Mouse (Mus musculus) intestine, embryonic 15.5 days (tissue): ENCODE measurements at regions not wholly inside any gene's neighbourhood (a gene's known extent, or its start where the extent isn't known, plus 50 kb on each side); places are given as distances from the start of the nearest gene placed in this dataset.

Experiments
- ATAC-seq: fragments of 200-750 bp; cut with Nextera tagmentation; 2 replicates; pipeline ENCODE4 v1.8.0; 2017; ENCODE audit warnings: moderate TSS enrichment, moderate library complexity
- H3K27ac ChIP-seq: fragments of 300-500 bp; sonication (generic); 2 replicates; pipeline ENCODE4 v1.5.1; 2015; ENCODE audit warnings: mild to moderate bottlenecking, inconsistent platforms
- H3K27me3 ChIP-seq: fragments of 300-500 bp; sonication (generic); replicated peaks from 2 replicates; pipeline ENCODE4 v1.6.1; 2015; ENCODE audit warnings: inconsistent platforms
- H3K36me3 ChIP-seq: fragments of 300-500 bp; sonication (generic); 2 replicates; pipeline ENCODE4 v1.6.1; 2015; ENCODE audit warnings: inconsistent platforms
- H3K4me1 ChIP-seq: fragments of 300-500 bp; sonication (generic); replicated peaks from 2 replicates; pipeline ENCODE4 v1.6.1; 2015; ENCODE audit warnings: inconsistent platforms
- H3K4me2 ChIP-seq: fragments of 300-500 bp; sonication (generic); replicated peaks from 2 replicates; pipeline ENCODE4 v1.6.1; 2015; ENCODE audit warnings: mild to moderate bottlenecking, inconsistent platforms
- H3K4me3 ChIP-seq: fragments of 300-500 bp; sonication (generic); replicated peaks from 2 replicates; pipeline ENCODE4 v1.5.1; 2015; ENCODE audit warnings: inconsistent platforms
- H3K9ac ChIP-seq: fragments of 300-500 bp; sonication (generic); 2 replicates; pipeline ENCODE4 v1.6.1; 2015; ENCODE audit warnings: inconsistent platforms
- H3K9me3 ChIP-seq: fragments of 300-500 bp; sonication (generic); 2 replicates; pipeline ENCODE4 v1.6.1; 2016; ENCODE audit warnings: inconsistent platforms
- WGBS: fragments of 180-500 bp; shearing (Covaris S2); methylation state at CpG from one replicate; pipeline ENCODE4 v1.1.7; 2015; 5-methylcytosine and 5-hydroxymethylcytosine counted together

GRCm38 (mm10) chr6:101837563-101837962 lies 459.9 kb upstream of the Pdzrn3 start:
- Histone ChIP-seq H3K27me3 (no peaks in the 10 kb centered on the region), H3K4me2 (no peak overlapping the region), H3K4me1 (no peaks in the 10 kb centered on the region), H3K9ac (no peak overlapping the region), H3K4me3 (no peak overlapping the region), H3K36me3 (no peaks in the 10 kb centered on the region), H3K9me3 (no peaks in the 10 kb centered on the region), H3K27ac (no peak overlapping the region)
- no peak for ATAC-seq
- 82% methylated on average over 6 of the region's 6 CpGs for WGBS

GRCm38 (mm10) chr6:101793986-101794385 lies 416.3 kb upstream of the Pdzrn3 start:
- no peak for ATAC-seq

GRCm38 (mm10) chr6:101777864-101778263 lies 400.2 kb upstream of the Pdzrn3 start:
- Histone ChIP-seq H3K9me3 (no peaks in the 10 kb centered on the region), H3K27me3 (no peaks in the 10 kb centered on the region), H3K9ac (no peak overlapping the region), H3K4me2 (no peak overlapping the region), H3K36me3 (no peaks in the 10 kb centered on the region), H3K4me1 (no peaks in the 10 kb centered on the region), H3K27ac (no peak overlapping the region), H3K4me3 (no peak overlapping the region)
- WGBS: 93% methylated on average over 3 of the region's 3 CpGs
- no peak for ATAC-seq

More at GRCm38 (mm10) chr6:101793986-101794385, 416.3 kb upstream of the Pdzrn3 start:
- 79% methylated on average over 2 of the region's 2 CpGs for whole genome bisulfite sequencing
- no peak overlapping the region for H3K27ac ChIP-seq
- no peak overlapping the region for H3K4me3 ChIP-seq
- H3K9me3 ChIP-seq: no peaks in the 10 kb centered on the region
- no peaks in the 10 kb centered on the region for H3K4me1 ChIP-seq
- no peak overlapping the region for H3K9ac ChIP-seq
- H3K27me3 ChIP-seq: no peaks in the 10 kb centered on the region
- H3K36me3 ChIP-seq: no peaks in the 10 kb centered on the region
- no peak overlapping the region for H3K4me2 ChIP-seq

- no peak overlapping the region for H3K4me3 ChIP-seq
- 77% methylated on average over 5 of the region's 5 CpGs for WGBS
- no peak overlapping the region for H3K27ac ChIP-seq
- H3K9me3 ChIP-seq: no peaks in the 10 kb centered on the region
- H3K9ac ChIP-seq: no peak overlapping the region
- no peaks in the 10 kb centered on the region for H3K27me3 ChIP-seq
- no peaks in the 10 kb centered on the region for H3K36me3 ChIP-seq
- H3K4me2 ChIP-seq: no peak overlapping the region
- no peak for ATAC-seq
- no peaks in the 10 kb centered on the region for H3K4me1 ChIP-seq
Measured at GRCm38 (mm10) chr6:101773151-101773550, 395.5 kb upstream of the Pdzrn3 start.

GRCm38 (mm10) chr6:101735107-101735506 lies 357.4 kb upstream of the Pdzrn3 start:
- WGBS: 61% methylated on average over 3 of the region's 3 CpGs
- Histone ChIP-seq H3K36me3 (no peaks in the 10 kb centered on the region), H3K27me3 (no peaks in the 10 kb centered on the region), H3K4me1 (no peaks in the 10 kb centered on the region), H3K27ac (no peak overlapping the region), H3K4me3 (no peak overlapping the region), H3K4me2 (no peak overlapping the region), H3K9me3 (no peaks in the 10 kb centered on the region), H3K9ac (no peak overlapping the region)
- no peak for ATAC-seq

- Histone ChIP-seq H3K36me3 (no peaks in the 10 kb centered on the region), H3K4me3 (no peak overlapping the region), H3K4me2 (no peak overlapping the region), H3K4me1 (no peaks in the 10 kb centered on the region), H3K27me3 (no peaks in the 10 kb centered on the region), H3K27ac (no peak overlapping the region), H3K9ac (no peak overlapping the region), H3K9me3 (no peaks in the 10 kb centered on the region)
- no peak for ATAC-seq
Measured at GRCm38 (mm10) chr6:101720513-101720912, 342.8 kb upstream of the Pdzrn3 start.

GRCm38 (mm10) chr6:101689684-101690083 lies 312.0 kb upstream of the Pdzrn3 start:
- Histone ChIP-seq H3K4me2 (no peak overlapping the region), H3K4me3 (no peak overlapping the region), H3K4me1 (no peaks in the 10 kb centered on the region), H3K36me3 (no peaks in the 10 kb centered on the region), H3K27me3 (no peaks in the 10 kb centered on the region), H3K9ac (no peak overlapping the region), H3K27ac (no peak overlapping the region), H3K9me3 (no peaks in the 10 kb centered on the region)
- 89% methylated on average over 2 of the region's 2 CpGs for WGBS
- no peak for ATAC-seq

- Histone ChIP-seq H3K4me3 (no peak overlapping the region), H3K27ac (no peak overlapping the region), H3K9ac (no peak overlapping the region), H3K4me2 (no peak overlapping the region), H3K4me1 (no peaks in the 10 kb centered on the region), H3K27me3 (no peaks in the 10 kb centered on the region), H3K36me3 (no peaks in the 10 kb centered on the region), H3K9me3 (no peaks in the 10 kb centered on the region)
- ATAC-seq: no peak
Measured at GRCm38 (mm10) chr6:101686578-101686977, 308.9 kb upstream of the Pdzrn3 start.

- WGBS: 77% methylated on average over 8 of the region's 8 CpGs
- Histone ChIP-seq H3K4me3 (no peak overlapping the region), H3K9me3 (no peaks in the 10 kb centered on the region), H3K9ac (no peak overlapping the region), H3K27me3 (no peaks in the 10 kb centered on the region), H3K36me3 (no peaks in the 10 kb centered on the region), H3K4me2 (no peak overlapping the region), H3K27ac (no peak overlapping the region), H3K4me1 (no peaks in the 10 kb centered on the region)
- ATAC-seq: no peak
Measured at GRCm38 (mm10) chr6:101685734-101686133, 308.0 kb upstream of the Pdzrn3 start.

- no peak for ATAC-seq
- H3K4me3 ChIP-seq: no peak overlapping the region
- H3K27ac ChIP-seq: no peak overlapping the region
- no peak overlapping the region for H3K4me2 ChIP-seq
- no peaks in the 10 kb centered on the region for H3K9me3 ChIP-seq
- 71% methylated on average over 2 of the region's 2 CpGs for WGBS
- no peaks in the 10 kb centered on the region for H3K27me3 ChIP-seq
- H3K9ac ChIP-seq: no peak overlapping the region
- no peaks in the 10 kb centered on the region for H3K4me1 ChIP-seq
- H3K36me3 ChIP-seq: no peaks in the 10 kb centered on the region
Measured at GRCm38 (mm10) chr6:101684390-101684789, 306.7 kb upstream of the Pdzrn3 start.

GRCm38 (mm10) chr6:101674846-101675245 lies 297.1 kb upstream of the Pdzrn3 start:
- H3K4me3 ChIP-seq: no peak overlapping the region
- 65% methylated on average over 4 of the region's 4 CpGs for WGBS
- H3K36me3 ChIP-seq: no peaks in the 10 kb centered on the region
- no peaks in the 10 kb centered on the region for H3K9me3 ChIP-seq
- ATAC-seq: no peak
- H3K4me1 ChIP-seq: no peaks in the 10 kb centered on the region
- no peaks in the 10 kb centered on the region for H3K27me3 ChIP-seq
- no peak overlapping the region for H3K4me2 ChIP-seq
- H3K27ac ChIP-seq: no peak overlapping the region
- no peak overlapping the region for H3K9ac ChIP-seq

GRCm38 (mm10) chr6:101670770-101671169 lies 293.1 kb upstream of the Pdzrn3 start:
- no peaks in the 10 kb centered on the region for H3K9me3 ChIP-seq
- WGBS: 73% methylated on average over 5 of the region's 5 CpGs

GRCm38 (mm10) chr6:101669118-101669845 lies 291.6 kb upstream of the Pdzrn3 start:
- Histone ChIP-seq H3K27me3 (no peaks in the 10 kb centered on the region), H3K4me1 (no peaks in the 10 kb centered on the region), H3K4me2 (no peak overlapping the region), H3K9me3 (no peaks in the 10 kb centered on the region), H3K9ac (no peak overlapping the region), H3K27ac (no peak overlapping the region), H3K36me3 (no peaks in the 10 kb centered on the region), H3K4me3 (no peak overlapping the region)
- 68% methylated on average over 5 of the region's 5 CpGs for WGBS
- ATAC-seq: no peak

More at GRCm38 (mm10) chr6:101670770-101671169, 293.1 kb upstream of the Pdzrn3 start:
- no peak overlapping the region for H3K27ac ChIP-seq
- H3K9ac ChIP-seq: no peak overlapping the region
- H3K27me3 ChIP-seq: no peaks in the 10 kb centered on the region
- no peaks in the 10 kb centered on the region for H3K36me3 ChIP-seq
- H3K4me3 ChIP-seq: no peak overlapping the region
- H3K4me1 ChIP-seq: no peaks in the 10 kb centered on the region
- no peak overlapping the region for H3K4me2 ChIP-seq
- ATAC-seq: no peak
